Mouse (Mus musculus) olfactory bulb, adult 2 months (tissue): ENCODE measurements around the gene Nek7.

Experiments
- CTCF ChIP-seq: fragments of 200-500 bp; IDR thresholded peaks from 2 replicates; pipeline ENCODE4 v1.5.1; 2012; ENCODE audit warnings: low read depth, mild to moderate bottlenecking, low read length, moderate library complexity; ENCODE audit not compliant: insufficient read depth
- POLR2A ChIP-seq: fragments of 200-500 bp; IDR thresholded peaks from 2 replicates; pipeline ENCODE4 v1.6.1; 2012; ENCODE audit warnings: mild to moderate bottlenecking, low read depth, low read length, moderate library complexity; ENCODE audit not compliant: insufficient read depth

DNA sequence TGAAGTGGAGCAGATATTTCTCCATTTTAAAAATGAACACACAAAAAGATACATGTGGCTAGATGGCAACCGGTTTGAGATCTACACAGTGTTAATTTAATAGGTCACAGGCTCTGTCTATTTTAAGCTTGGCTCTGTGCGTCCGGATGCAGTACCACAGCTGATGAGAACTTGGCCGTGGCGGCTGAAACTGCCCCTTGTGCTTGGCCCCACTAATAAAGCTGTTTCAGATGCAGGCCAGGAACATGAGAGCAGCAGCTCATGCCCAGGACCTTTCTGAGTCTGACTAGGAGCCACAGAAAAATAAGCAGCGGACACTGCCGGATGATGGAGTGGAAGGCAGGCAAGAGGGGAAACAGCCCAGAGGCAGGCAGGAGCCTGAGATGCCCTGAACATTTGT, 43.1 kb downstream of the Nek7 start:
- TF ChIP-seq POLR2A (no peak), CTCF (no peak)
